Mouse (Mus musculus) spleen, adult 2 months (tissue): ENCODE measurements around the gene Lhpp.

Source experiments
- CTCF ChIP-seq: fragments of 200-500 bp; IDR thresholded peaks from 2 replicates; pipeline ENCODE4 v1.5.1; 2011; ENCODE audit warnings: mild to moderate bottlenecking, inconsistent platforms; ENCODE audit not compliant: insufficient read depth, insufficient read length, insufficient replicate concordance; ENCODE audit errors: extremely low read depth
- POLR2A ChIP-seq: fragments of 200-500 bp; IDR thresholded peaks from 2 replicates; pipeline ENCODE4 v1.6.1; 2011; ENCODE audit warnings: low read depth, low read length, inconsistent platforms

- TF ChIP-seq CTCF (no peak), POLR2A (no peak)
Measured at GRCm38 (mm10) chr7:132749504-132749903, 139.1 kb downstream of the Lhpp start.
